Mouse (Mus musculus) brain, embryonic 14.5 days (tissue): ENCODE measurements around the gene Gh. TPM values are rescaled to one million over a fixed set of nuclear protein-coding genes. Genes with fewer than 3 reads are reported as not detected.

ENCODE experiments used
- DNase-seq: peaks from one replicate; pipeline ENCODE4 v3.0.0-alpha.2; 2011; ENCODE audit warnings: low read depth
- CTCF ChIP-seq: fragments of 200-500 bp; IDR thresholded peaks from 2 replicates; pipeline ENCODE4 v1.5.1; 2012; ENCODE audit warnings: inconsistent platforms, mild to moderate bottlenecking, moderate library complexity, borderline replicate concordance; ENCODE audit not compliant: insufficient read depth, insufficient read length; ENCODE audit errors: extremely low read depth
- POLR2A ChIP-seq: fragments of 200-500 bp; IDR thresholded peaks from 2 replicates; pipeline ENCODE4 v1.6.1; 2012; ENCODE audit warnings: mild to moderate bottlenecking, inconsistent platforms, borderline replicate concordance; ENCODE audit not compliant: poor library complexity, insufficient read depth, insufficient read length, severe bottlenecking; ENCODE audit errors: extremely low read depth
- polyA plus RNA-seq: library from polyadenylated mRNA; depleted of rRNA; stranded (reverse); fragments of >200 nt; gene quantifications from 2 replicates; pipeline ENCODE4 v1.2.3, GENCODE M21; 2012

Gh gene
- polyA plus RNA-seq, 1 experiment: not detected

GRCm38 (mm10) chr11:106274374-106274773, 27.3 kb downstream of the Gh start:
- no peak for DNase-seq

GRCm38 (mm10) chr11:106273811-106274210, 27.9 kb downstream of the Gh start:
- no peak for TF ChIP-seq POLR2A
- no peak for TF ChIP-seq CTCF
- DNase-seq: no peak

More at GRCm38 (mm10) chr11:106274374-106274773, 27.3 kb downstream of the Gh start:
- TF ChIP-seq POLR2A (no peak), CTCF (no peak)

GRCm38 (mm10) chr11:106273311-106273684, 28.4 kb downstream of the Gh start:
- DNase-seq: no peak
- TF ChIP-seq POLR2A (no peak), CTCF (no peak)

- DNase-seq: peak; percentile 100
- TF ChIP-seq POLR2A (peak; percentile 31; the same call in 1 of the 2 replicates), CTCF (no peak)
Measured at GRCm38 (mm10) chr11:106272644-106273310, 28.9 kb downstream of the Gh start, which contains the start of gene Smarcd2. TSS of gene Smarcd2 (minus strand) at chr11:106272972.

- TF ChIP-seq POLR2A (no peak), CTCF (no peak)
- peak; percentile 46 for DNase-seq
Measured at GRCm38 (mm10) chr11:106271794-106272643, 29.6 kb downstream of the Gh start.

GRCm38 (mm10) chr11:106271131-106271793, 30.4 kb downstream of the Gh start:
- DNase-seq: no peak
- no peak for TF ChIP-seq CTCF
- no peak for TF ChIP-seq POLR2A

- DNase-seq: peak; percentile 53
- TF ChIP-seq POLR2A: no peak
- no peak for TF ChIP-seq CTCF
Measured at GRCm38 (mm10) chr11:106269060-106269431, 32.6 kb downstream of the Gh start.

GRCm38 (mm10) chr11:106268326-106269059, 33.2 kb downstream of the Gh start:
- TF ChIP-seq POLR2A (no peak), CTCF (no peak)
- DNase-seq: peak; percentile 46

- no peak for DNase-seq
- TF ChIP-seq CTCF (no peak), POLR2A (no peak)
Measured at GRCm38 (mm10) chr11:106267871-106268270, 33.8 kb downstream of the Gh start.

GRCm38 (mm10) chr11:106267311-106267852, 34.3 kb downstream of the Gh start:
- peak; percentile 60 for DNase-seq
- TF ChIP-seq CTCF (no peak), POLR2A (no peak)
